Mouse (Mus musculus) cerebellum, adult 18-20 months (tissue): Measurements from ENCODE around the gene Keg1.

Source experiments
- DNase-seq, 2 experiments: peaks; one replicate each; pipeline ENCODE4 v3.0.0; 2021

Gene Keg1

DNA sequence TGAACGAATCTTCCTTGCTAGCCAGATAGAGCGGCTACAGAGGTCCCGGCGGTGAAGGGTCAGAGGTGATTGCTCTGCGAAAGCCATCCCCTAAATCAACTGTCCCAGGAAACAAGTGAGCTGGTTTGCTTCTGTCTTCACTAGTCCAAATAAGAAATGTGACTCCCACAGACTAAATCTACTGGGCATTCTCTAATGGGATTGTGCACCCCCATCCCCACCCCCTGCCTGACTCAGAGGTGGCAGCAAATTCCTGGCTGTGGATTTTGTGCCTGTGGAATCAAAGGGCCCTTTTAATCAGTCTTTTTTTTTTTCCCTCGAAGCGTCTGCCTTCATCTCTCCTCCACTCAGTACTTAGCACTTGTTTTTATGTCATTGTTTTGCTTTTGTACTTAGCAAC, 69.7 kb downstream of the Keg1 start, which contains the start of gene Cntf:
TSS of gene Cntf (minus strand) at position 325 of the 400 bp plus-strand sequence.
- DNase-seq = no peak
